In the genomic region with DNA sequence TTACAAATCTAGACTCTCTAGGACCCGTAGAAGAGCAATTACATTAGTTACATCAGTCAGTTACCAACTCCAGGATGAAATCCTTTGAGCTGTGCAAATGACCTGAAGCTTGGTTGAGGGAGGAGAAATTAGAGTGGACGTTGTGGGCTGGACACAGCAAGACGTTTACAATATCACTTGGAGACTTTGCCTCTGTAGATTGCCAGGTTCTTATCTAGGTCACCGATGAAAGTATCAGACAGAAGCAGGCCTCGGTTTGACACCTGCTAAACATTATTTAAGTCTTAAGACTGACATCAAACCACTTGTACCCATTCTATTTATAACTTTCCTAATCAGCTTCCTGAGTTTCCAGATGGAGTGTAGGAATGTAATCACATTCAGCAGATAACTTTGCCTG, we compare ENCODE assay signal across 19 mouse cellular contexts. TPM values are rescaled to one million over a fixed set of nuclear protein-coding genes. Genes with fewer than 3 reads are reported as not detected.
DNase-seq lines count a peak whose midpoint lies in the region; ATAC-seq and TF ChIP-seq lines count a peak whose summit lies in the region.
"Had no signal": no experiment of that assay in that cellular context is flagged by ENCODE, and none has a peak within 500 bp of the region (broad histone marks: within the 10 kb centered on the region; RNA-seq: fewer than 3 reads in every experiment).

No protein-coding gene starts in this region.

- H3K36me3 ChIP-seq in heart, embryonic 12.5 days, result no peaks in the 10 kb centered on the region
- no peaks in the 10 kb centered on the region for H3K36me3 ChIP-seq in heart, embryonic 16.5 days (ENCODE audit: control insufficient read depth, insufficient read depth)
- H3K36me3 ChIP-seq: embryonic facial prominence, embryonic 10.5 days; hindbrain, embryonic 15.5 days; kidney, embryonic 15.5 days had no signal

- peaks cover 39% of the 10 kb centered on the region for H3K4me1 ChIP-seq in heart, embryonic 12.5 days (replicated peaks)
- peaks cover 40% of the 10 kb centered on the region for H3K4me1 ChIP-seq in heart, embryonic 16.5 days (ENCODE audit: control insufficient read depth, insufficient read depth, low read length)
- H3K4me1 ChIP-seq: hindbrain, embryonic 15.5 days had no signal

- no peaks in the 10 kb centered on the region for H3K9me3 ChIP-seq in heart, embryonic 12.5 days (replicated peaks)
- no peaks in the 10 kb centered on the region for H3K9me3 ChIP-seq in heart, embryonic 16.5 days (replicated peaks; ENCODE audit: control insufficient read depth, low read length)
- H3K9me3 ChIP-seq: embryonic facial prominence, embryonic 10.5 days; forebrain, embryonic 13.5 days; hindbrain, embryonic 15.5 days; kidney, embryonic 15.5 days had no signal

- no peak overlapping the region for H3K9ac ChIP-seq in heart, embryonic 12.5 days
- H3K9ac ChIP-seq in heart, embryonic 16.5 days (ENCODE audit: low read length), result no peak overlapping the region; the same call in 1 of the 2 replicates
- H3K9ac ChIP-seq: forebrain, embryonic 13.5 days; forebrain, postnatal 0 days; hindbrain, embryonic 15.5 days; kidney, embryonic 15.5 days had no signal

- DNase-seq in gastrocnemius, adult 2 months, result no peak
- DNase-seq in gastrocnemius, postnatal 14 days, result no peak
- DNase-seq in heart, adult 9 months (ENCODE audit: low spot score in 2 of 2), result no peak
- no peak for DNase-seq in heart, adult 11 months
- DNase-seq: adrenal gland, postnatal 10 days; cerebellum, adult 18-20 months; cerebellum, adult 9-11 months; forebrain, postnatal 0 days; kidney, adult 2 months had no signal

- no peak for ATAC-seq in heart, embryonic 12.5 days (ENCODE audit: insufficient number of reproducible peaks, low FRiP score)
- ATAC-seq in heart, embryonic 16.5 days (replicated peaks; ENCODE audit: extremely low read depth, insufficient read depth, low FRiP score), result no peak
- no peak for ATAC-seq in granulocyte monocyte progenitor cell, adult 5-6 weeks (replicated peaks; ENCODE audit: poor library complexity, severe bottlenecking)
- ATAC-seq: forebrain, embryonic 13.5 days; forebrain, postnatal 0 days; intestine, embryonic 16.5 days had no signal

- 9% methylated on average over 5 of the region's 5 CpGs for WGBS in heart, embryonic 12.5 days
- WGBS in heart, embryonic 16.5 days, result 18% methylated on average over 5 of the region's 5 CpGs

- peak overlapping the region; percentile 62 for H3K4me3 ChIP-seq in gastrocnemius, adult 2 months
- H3K4me3 ChIP-seq in heart, embryonic 12.5 days, result no peak overlapping the region
- no peak overlapping the region for H3K4me3 ChIP-seq in heart, embryonic 16.5 days (ENCODE audit: low read length)
- H3K4me3 ChIP-seq: embryonic facial prominence, embryonic 10.5 days; forebrain, embryonic 13.5 days; hindbrain, embryonic 15.5 days; kidney, embryonic 15.5 days had no signal

- no peak overlapping the region for H3K4me2 ChIP-seq in heart, embryonic 12.5 days
- H3K4me2 ChIP-seq in heart, embryonic 16.5 days (ENCODE audit: low read depth, low read length), result peak overlapping the region; percentile 8
- H3K4me2 ChIP-seq: forebrain, embryonic 13.5 days; hindbrain, embryonic 15.5 days; kidney, embryonic 15.5 days had no signal

- intact Hi-C loops in gastrocnemius, adult 2 months (cut with DNase I), result loop anchor here (1.0 kb wide), 1 partner anchor 69 kb away; no protein-coding TSS in a partner anchor
- intact Hi-C loops in gastrocnemius, postnatal 14 days (cut with DNase I; ENCODE audit: low total_unique reads), result no loop called here

- H3K27me3 ChIP-seq in heart, embryonic 12.5 days (replicated peaks), result no peaks in the 10 kb centered on the region
- H3K27me3 ChIP-seq in heart, embryonic 16.5 days (ENCODE audit: control insufficient read depth, insufficient read depth, low read length), result no peaks in the 10 kb centered on the region
- H3K27me3 ChIP-seq: forebrain, embryonic 13.5 days; hindbrain, embryonic 15.5 days; kidney, embryonic 15.5 days had no signal

- no peak for TF ChIP-seq CTCF in gastrocnemius, adult 2 months (IDR thresholded peaks at IDR 0.05)

- peak overlapping the region; percentile 89 for H3K27ac ChIP-seq in gastrocnemius, adult 2 months
- peak overlapping the region; percentile 97 for H3K27ac ChIP-seq in heart, embryonic 12.5 days (ENCODE audit: poor library complexity, severe bottlenecking)
- H3K27ac ChIP-seq in heart, embryonic 16.5 days (ENCODE audit: low read length), result peak overlapping the region; percentile 98
- H3K27ac ChIP-seq: embryonic facial prominence, embryonic 10.5 days; forebrain, embryonic 13.5 days; hindbrain, embryonic 15.5 days had no signal

RNA-seq across cellular contexts. Expression of a gene that starts 45.6 kb away (rescaled TPM):
- total RNA-seq in gastrocnemius, adult 2 months (2021), result 100 to 1,000 TPM; 585 to 709 TPM
- 100 to 1,000 TPM; 452 to 543 TPM for total RNA-seq in gastrocnemius, postnatal 14 days (2021)
- polyA plus RNA-seq in heart, embryonic 12.5 days (2016; fragmentation: Nextera tagmentation; extraction: Ambion mirVana), result 218 and 224 TPM in 2 replicates
- polyA plus RNA-seq in heart, embryonic 16.5 days (2015; fragmentation: Nextera tagmentation; extraction: Ambion mirVana), result 235 and 246 TPM in 2 replicates
- total RNA-seq in granulocyte monocyte progenitor cell, adult 5-6 weeks (2014; fragmentation: Nextera tagmentation), result 17.5 and 25.7 TPM in 2 replicates
- 16.7 and 17.6 TPM in 2 replicates for total RNA-seq in granulocyte monocyte progenitor cell, adult 5-6 weeks (2017)

RNA-seq across cellular contexts. Expression of a gene that starts 52.6 kb away (rescaled TPM):
- total RNA-seq in gastrocnemius, adult 2 months (2021), result 1 to 10 TPM; 1.5 to 5.5 TPM
- total RNA-seq in gastrocnemius, postnatal 14 days (2021), result 1 to 10 TPM; 2.2 to 2.3 TPM
- 0.06 and 0.09 TPM in 2 replicates for polyA plus RNA-seq in heart, embryonic 12.5 days (2016; fragmentation: Nextera tagmentation; extraction: Ambion mirVana)
- 0.19 and 0.21 TPM in 2 replicates for polyA plus RNA-seq in heart, embryonic 16.5 days (2015; fragmentation: Nextera tagmentation; extraction: Ambion mirVana)
- total RNA-seq in granulocyte monocyte progenitor cell, adult 5-6 weeks (2014; fragmentation: Nextera tagmentation), result 5.2 and 11.1 TPM in 2 replicates
- 9.4 and 11.3 TPM in 2 replicates for total RNA-seq in granulocyte monocyte progenitor cell, adult 5-6 weeks (2017)
- total RNA-seq: MEL had no signal
- polyA plus RNA-seq: C2C12; embryonic facial prominence, embryonic 10.5 days; forebrain, embryonic 13.5 days had no signal

Comparison
In these comparisons a context has a peak if more than half of its experiments do, and no peak if none do; other contexts are left out.
1. RNA of a gene that starts 45.6 kb away (total RNA-seq): 585 to 709 TPM in gastrocnemius, adult 2 months and 452 to 543 TPM in gastrocnemius, postnatal 14 days; 16.7 to 25.7 TPM in granulocyte monocyte progenitor cell, adult 5-6 weeks; every median in the first group is over 10 times any median in the second.
2. Peak in every context shown above with its lines, with median percentiles within 50 percentile points of each other: H3K27ac ChIP-seq.